Mouse (Mus musculus): Measurements from ENCODE around the gene Large1.
"Not testable (repeated sequence)": the region's sequence is repeated elsewhere in the genome, so short reads cannot be mapped to it uniquely, and the experiment has no call there.

Gene Large1

GRCm38 (mm10) chr8:73302947-73303346 lies 50.4 kb downstream of the Large1 start:
- no peak for DNase-seq (ENCODE audit: low read depth in 2 of 2, low spot score in 2 of 2)

- DNase-seq (ENCODE audit: low read depth in 2 of 2, low spot score in 2 of 2): no peak
Observed at GRCm38 (mm10) chr8:73295531-73295930, 57.8 kb downstream of the Large1 start.

- DNase-seq (ENCODE audit: low read depth in 2 of 2, low spot score in 2 of 2): no peak
Observed at GRCm38 (mm10) chr8:73293655-73294054, 59.7 kb downstream of the Large1 start.

- DNase-seq (ENCODE audit: low read depth in 2 of 2, low spot score in 2 of 2): no peak
Observed at GRCm38 (mm10) chr8:73291630-73292029, 61.7 kb downstream of the Large1 start.

- no peak for DNase-seq (ENCODE audit: low read depth in 2 of 2, low spot score in 2 of 2)
Observed at GRCm38 (mm10) chr8:73290636-73291035, 62.7 kb downstream of the Large1 start.

GRCm38 (mm10) chr8:73289831-73290230 lies 63.5 kb downstream of the Large1 start:
- no peak for DNase-seq (ENCODE audit: low read depth in 2 of 2, low spot score in 2 of 2)

- DNase-seq (ENCODE audit: low read depth in 2 of 2, low spot score in 2 of 2): no peak
Observed at GRCm38 (mm10) chr8:73281996-73282395, 71.3 kb downstream of the Large1 start.

GRCm38 (mm10) chr8:73276015-73276414 lies 77.3 kb downstream of the Large1 start:
- no peak for DNase-seq (ENCODE audit: low read depth in 2 of 2, low spot score in 2 of 2)

GRCm38 (mm10) chr8:73275445-73275844 lies 77.9 kb downstream of the Large1 start:
- DNase-seq (ENCODE audit: low read depth in 2 of 2, low spot score in 2 of 2): not testable (repeated sequence)

GRCm38 (mm10) chr8:73273150-73273549 lies 80.2 kb downstream of the Large1 start:
- no peak for DNase-seq (ENCODE audit: low read depth in 2 of 2, low spot score in 2 of 2)

GRCm38 (mm10) chr8:73270991-73271390 lies 82.3 kb downstream of the Large1 start:
- DNase-seq (ENCODE audit: low read depth in 2 of 2, low spot score in 2 of 2): no peak

GRCm38 (mm10) chr8:73257981-73258380 lies 95.4 kb downstream of the Large1 start:
- DNase-seq (ENCODE audit: low read depth in 2 of 2, low spot score in 2 of 2): no peak

- no peak for DNase-seq (ENCODE audit: low read depth in 2 of 2, low spot score in 2 of 2)
Observed at GRCm38 (mm10) chr8:73244186-73244585, 109.2 kb downstream of the Large1 start.

GRCm38 (mm10) chr8:73242066-73242465 lies 111.3 kb downstream of the Large1 start:
- DNase-seq (ENCODE audit: low read depth in 2 of 2, low spot score in 2 of 2): no peak

GRCm38 (mm10) chr8:73234209-73234608 lies 119.1 kb downstream of the Large1 start:
- no peak for DNase-seq (ENCODE audit: low read depth in 2 of 2, low spot score in 2 of 2)

- DNase-seq (ENCODE audit: low read depth in 2 of 2, low spot score in 2 of 2): no peak
Observed at GRCm38 (mm10) chr8:73233358-73234041, 119.8 kb downstream of the Large1 start.

- no peak for DNase-seq (ENCODE audit: low read depth in 2 of 2, low spot score in 2 of 2)
Observed at GRCm38 (mm10) chr8:73226841-73227240, 126.5 kb downstream of the Large1 start.

GRCm38 (mm10) chr8:73225654-73226053 lies 127.7 kb downstream of the Large1 start:
- no peak for DNase-seq (ENCODE audit: low read depth in 2 of 2, low spot score in 2 of 2)

- DNase-seq (ENCODE audit: low read depth in 2 of 2, low spot score in 2 of 2): no peak
Observed at GRCm38 (mm10) chr8:73219178-73219811, 134.0 kb downstream of the Large1 start.

GRCm38 (mm10) chr8:73206831-73207230 lies 146.5 kb downstream of the Large1 start:
- no peak for DNase-seq (ENCODE audit: low read depth in 2 of 2, low spot score in 2 of 2)

- no peak for DNase-seq (ENCODE audit: low read depth in 2 of 2, low spot score in 2 of 2)
Observed at GRCm38 (mm10) chr8:73201854-73202253, 151.5 kb downstream of the Large1 start.

- no peak for DNase-seq (ENCODE audit: low read depth in 2 of 2, low spot score in 2 of 2)
Observed at GRCm38 (mm10) chr8:73197714-73198113, 155.6 kb downstream of the Large1 start.

- no peak for DNase-seq (ENCODE audit: low read depth in 2 of 2, low spot score in 2 of 2)
Observed at GRCm38 (mm10) chr8:73188684-73189083, 164.7 kb downstream of the Large1 start.

Measured in CD8-positive naive resting alpha-beta T cell, adult 2 months (primary cell).